Mouse (Mus musculus): ENCODE measurements around the gene Kdr. TPM values are rescaled to one million over a fixed set of nuclear protein-coding genes. Genes with fewer than 3 reads are reported as not detected.

Gene Kdr
- polyA plus RNA-seq, 2 experiments: 3.8 to 5.2 TPM

- Histone ChIP-seq H3K36me3 (replicated peaks; ENCODE audit: control insufficient read depth, insufficient read depth, low read depth) (no peaks in the 10 kb centered on the region), H3K4me1 (replicated peaks; ENCODE audit: control insufficient read depth in 2 of 2, insufficient read depth in 2 of 2, low read length in 1 of 2) (0 out of 4 replicates have a peak, but pooled peaks cover 0 to 2% of the 10 kb centered on the region in 2 experiments), H3K4me3 (ENCODE audit: insufficient read depth in 1 of 2, low read depth in 2 of 2, low read length in 2 of 2) (no peak overlapping the region), H3K27ac (no peak overlapping the region), H3K27me3 (ENCODE audit: control insufficient read depth, insufficient read depth, low read length) (no peaks in the 10 kb centered on the region), H3K9me3 (ENCODE audit: control insufficient read depth, low read length) (no peaks in the 10 kb centered on the region), H3K9ac (replicated peaks) (no peak overlapping the region), H3K4me2 (ENCODE audit: low read depth) (no peak overlapping the region)
- no peak for ATAC-seq (ENCODE audit: insufficient read depth)
- DNase-seq (ENCODE audit: low read depth in 3 of 3, low spot score in 3 of 3): no peak
- WGBS (ENCODE audit: insufficient replicate concordance): 68% methylated on average over 6 of the region's 6 CpGs
- TF ChIP-seq EP300 (IDR thresholded peaks at IDR 0.05; ENCODE audit: low read depth) (no peak), CTCF (IDR thresholded peaks at IDR 0.05; ENCODE audit: low read depth) (no peak)
These were observed 44.2 kb upstream of the Kdr start for GRCm38 (mm10) chr5:76022436-76022835.

DNA sequence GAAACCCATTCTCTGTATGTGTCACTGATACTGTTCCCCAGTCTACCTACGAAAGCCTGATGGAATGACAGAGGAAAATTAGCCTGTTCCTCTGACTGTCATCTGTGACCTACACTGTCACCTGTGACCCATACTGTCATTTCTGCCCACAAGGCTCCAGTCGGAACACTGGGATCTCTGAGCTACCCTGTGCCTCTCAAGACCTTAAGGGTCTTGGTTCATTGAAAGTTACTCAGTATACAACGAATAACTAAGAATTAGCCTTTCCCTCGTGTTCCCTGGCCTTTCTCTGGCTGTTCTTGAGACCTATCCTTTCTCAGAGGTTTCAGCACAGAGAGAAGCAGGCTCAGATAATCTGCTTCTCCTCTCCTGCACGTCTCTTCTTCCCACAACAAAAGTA lies 40.1 kb upstream of the Kdr start:
- Histone ChIP-seq H3K27me3 (ENCODE audit: control insufficient read depth, insufficient read depth, low read length) (no peaks in the 10 kb centered on the region), H3K36me3 (replicated peaks; ENCODE audit: control insufficient read depth, insufficient read depth, low read depth) (no peaks in the 10 kb centered on the region), H3K4me2 (ENCODE audit: low read depth) (no peak overlapping the region), H3K9ac (replicated peaks) (no peak overlapping the region), H3K4me1 (replicated peaks; ENCODE audit: control insufficient read depth in 2 of 2, insufficient read depth in 2 of 2, low read length in 1 of 2) (peaks cover 0 to 3% of the 10 kb centered on the region in 2 experiments; a peak in 1 of 4 replicates), H3K9me3 (ENCODE audit: control insufficient read depth, low read length) (no peaks in the 10 kb centered on the region), H3K4me3 (ENCODE audit: insufficient read depth in 1 of 2, low read depth in 2 of 2, low read length in 2 of 2) (no peak overlapping the region), H3K27ac (no peak overlapping the region)
- DNase-seq (ENCODE audit: low read depth in 3 of 3, low spot score in 3 of 3): no peak
- TF ChIP-seq CTCF (IDR thresholded peaks at IDR 0.05; ENCODE audit: low read depth) (no peak), EP300 (IDR thresholded peaks at IDR 0.05; ENCODE audit: low read depth) (no peak)
- whole genome bisulfite sequencing (ENCODE audit: insufficient replicate concordance): 49% methylated on average over 5 of the region's 5 CpGs
- no peak for ATAC-seq (ENCODE audit: insufficient read depth)

DNA sequence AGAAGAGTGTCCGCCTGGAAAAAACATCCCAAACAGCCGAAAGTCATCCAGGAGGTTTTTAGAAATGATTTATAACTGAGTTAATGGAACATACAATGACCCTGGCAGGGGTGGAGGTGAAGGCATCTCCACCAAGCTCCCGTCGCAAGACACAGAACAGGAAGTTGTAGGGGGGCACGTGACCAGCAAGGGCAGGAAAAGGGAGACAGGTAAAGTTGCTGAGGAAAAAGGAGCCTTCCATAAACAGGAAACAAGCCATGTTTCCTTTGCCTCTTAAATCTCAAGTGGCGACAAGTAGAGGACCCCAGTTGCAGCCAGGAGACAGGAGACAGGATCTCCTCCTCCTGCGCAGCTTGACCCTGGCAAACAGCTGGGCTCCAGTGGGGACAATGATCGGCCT lies 37.8 kb upstream of the Kdr start:
- no peak for ATAC-seq (ENCODE audit: insufficient read depth)
- Histone ChIP-seq H3K27ac (no peak overlapping the region), H3K4me3 (ENCODE audit: insufficient read depth in 1 of 2, low read depth in 2 of 2, low read length in 2 of 2) (no peak overlapping the region), H3K9me3 (ENCODE audit: control insufficient read depth, low read length) (no peaks in the 10 kb centered on the region), H3K4me1 (replicated peaks; ENCODE audit: control insufficient read depth in 2 of 2, insufficient read depth in 2 of 2, low read length in 1 of 2) (peaks cover 0 to 3% of the 10 kb centered on the region in 2 experiments; a peak in 1 of 4 replicates), H3K27me3 (ENCODE audit: control insufficient read depth, insufficient read depth, low read length) (no peaks in the 10 kb centered on the region), H3K4me2 (ENCODE audit: low read depth) (no peak overlapping the region), H3K9ac (replicated peaks) (no peak overlapping the region), H3K36me3 (replicated peaks; ENCODE audit: control insufficient read depth, insufficient read depth, low read depth) (no peaks in the 10 kb centered on the region)
- 38% methylated on average over 8 of the region's 8 CpGs for WGBS (ENCODE audit: insufficient replicate concordance)
- TF ChIP-seq CTCF (IDR thresholded peaks at IDR 0.05; ENCODE audit: low read depth) (no peak), EP300 (IDR thresholded peaks at IDR 0.05; ENCODE audit: low read depth) (no peak)
- no peak for DNase-seq (ENCODE audit: low read depth in 3 of 3, low spot score in 3 of 3)

DNA sequence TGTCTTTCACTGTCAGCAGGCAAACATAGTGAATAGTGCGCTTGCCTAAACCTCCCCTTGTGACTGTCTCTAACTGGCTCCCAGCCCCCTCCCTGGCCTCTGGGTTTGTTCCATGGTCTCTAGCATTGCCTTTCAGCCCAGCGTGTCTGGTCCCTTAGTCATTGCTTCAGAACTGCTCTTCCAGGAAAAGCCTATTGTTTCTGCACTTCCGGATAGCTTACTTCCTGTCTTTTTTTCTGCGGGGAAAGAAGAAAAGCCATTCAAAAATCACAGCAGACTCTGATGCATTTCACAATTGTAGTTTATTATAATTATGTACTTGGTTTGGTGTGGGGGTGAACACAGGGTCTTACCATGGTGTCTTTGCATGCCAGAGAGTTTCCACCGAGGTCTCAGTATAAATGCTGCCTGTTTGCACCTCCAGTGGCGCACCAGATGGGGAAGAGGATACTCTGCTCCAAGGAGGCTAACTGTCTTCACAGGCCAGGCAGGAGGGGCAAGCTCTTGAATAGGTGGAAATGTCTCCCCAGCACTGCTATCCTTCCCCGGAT lies 35.7 kb upstream of the Kdr start:
- Histone ChIP-seq H3K9ac (replicated peaks) (no peak overlapping the region), H3K27ac (no peak overlapping the region), H3K36me3 (replicated peaks; ENCODE audit: control insufficient read depth, insufficient read depth, low read depth) (no peaks in the 10 kb centered on the region), H3K9me3 (ENCODE audit: control insufficient read depth, low read length) (no peaks in the 10 kb centered on the region), H3K27me3 (ENCODE audit: control insufficient read depth, insufficient read depth, low read length) (no peaks in the 10 kb centered on the region), H3K4me1 (replicated peaks; ENCODE audit: control insufficient read depth in 2 of 2, insufficient read depth in 2 of 2, low read length in 1 of 2) (peaks cover 0 to 3% of the 10 kb centered on the region in 2 experiments; a peak in 1 of 4 replicates), H3K4me2 (ENCODE audit: low read depth) (no peak overlapping the region), H3K4me3 (ENCODE audit: insufficient read depth in 1 of 2, low read depth in 2 of 2, low read length in 2 of 2) (no peak overlapping the region)
- ATAC-seq (ENCODE audit: insufficient read depth): no peak
- 31% methylated on average over 7 of the region's 7 CpGs for whole genome bisulfite sequencing (ENCODE audit: insufficient replicate concordance)
- no peak for DNase-seq (ENCODE audit: low read depth in 3 of 3, low spot score in 3 of 3)
- TF ChIP-seq CTCF (IDR thresholded peaks at IDR 0.05; ENCODE audit: low read depth) (no peak), EP300 (IDR thresholded peaks at IDR 0.05; ENCODE audit: low read depth) (no peak)

- DNase-seq (ENCODE audit: low read depth in 3 of 3, low spot score in 3 of 3) (no peak), ATAC-seq (ENCODE audit: insufficient read depth) (no peak)
- no peak overlapping the region for H3K27ac ChIP-seq
- WGBS (ENCODE audit: insufficient replicate concordance): 67% methylated on average over 7 of the region's 7 CpGs
- no peak for TF ChIP-seq EP300 (IDR thresholded peaks at IDR 0.05; ENCODE audit: low read depth)
- TF ChIP-seq CTCF (IDR thresholded peaks at IDR 0.05; ENCODE audit: low read depth): no peak
- H3K4me3 ChIP-seq (ENCODE audit: insufficient read depth in 1 of 2, low read depth in 2 of 2, low read length in 2 of 2): no peak overlapping the region
- no peaks in the 10 kb centered on the region for H3K9me3 ChIP-seq (ENCODE audit: control insufficient read depth, low read length)
- no peak overlapping the region for H3K4me2 ChIP-seq (ENCODE audit: low read depth)
- H3K4me1 ChIP-seq (replicated peaks; ENCODE audit: control insufficient read depth in 2 of 2, insufficient read depth in 2 of 2, low read length in 1 of 2): peaks cover 0 to 3% of the 10 kb centered on the region in 2 experiments; a peak in 2 of 4 replicates
- no peak overlapping the region for H3K9ac ChIP-seq (replicated peaks)
- no peaks in the 10 kb centered on the region for H3K36me3 ChIP-seq (replicated peaks; ENCODE audit: control insufficient read depth, insufficient read depth, low read depth)
- H3K27me3 ChIP-seq (ENCODE audit: control insufficient read depth, insufficient read depth, low read length): no peaks in the 10 kb centered on the region
These were observed 28.1 kb upstream of the Kdr start for GRCm38 (mm10) chr5:76006403-76006802.
